Mouse (Mus musculus) bone marrow macrophage, adult 2 months (primary cell): ENCODE data around the gene Vamp4. TPM values are rescaled to one million over a fixed set of nuclear protein-coding genes. Genes with fewer than 3 reads are reported as not detected.

Experiments used
- H3K27ac ChIP-seq: 2 replicates; pipeline ENCODE4 v1.5.1; 2012; ENCODE audit warnings: low read depth, low read length; ENCODE audit not compliant: insufficient read depth
- H3K4me1 ChIP-seq: 2 replicates; pipeline ENCODE4 v1.6.1; 2012; ENCODE audit warnings: low read length; ENCODE audit not compliant: control insufficient read depth, insufficient read depth
- H3K4me3 ChIP-seq: 2 replicates; pipeline ENCODE4 v1.5.1; 2012; ENCODE audit warnings: mild to moderate bottlenecking, low read length, moderate library complexity; ENCODE audit not compliant: insufficient read depth
- CTCF ChIP-seq: IDR thresholded peaks from 2 replicates; pipeline ENCODE4 v1.5.1; 2012; ENCODE audit warnings: low read depth, mild to moderate bottlenecking, low read length, moderate library complexity
- POLR2A ChIP-seq: IDR thresholded peaks from 2 replicates; pipeline ENCODE4 v1.6.1; 2012; ENCODE audit warnings: mild to moderate bottlenecking, low read depth, low read length, borderline replicate concordance
- polyA plus RNA-seq: library from polyadenylated mRNA; stranded (reverse); fragments of >200 nt; gene quantifications from 2 replicates; pipeline ENCODE4 v1.2.4, GENCODE M21; 2012; ENCODE audit not compliant: missing spikeins, insufficient read depth, insufficient read length

Vamp4 gene
- polyA plus RNA-seq, 1 experiment, result 78.8 TPM

DNA sequence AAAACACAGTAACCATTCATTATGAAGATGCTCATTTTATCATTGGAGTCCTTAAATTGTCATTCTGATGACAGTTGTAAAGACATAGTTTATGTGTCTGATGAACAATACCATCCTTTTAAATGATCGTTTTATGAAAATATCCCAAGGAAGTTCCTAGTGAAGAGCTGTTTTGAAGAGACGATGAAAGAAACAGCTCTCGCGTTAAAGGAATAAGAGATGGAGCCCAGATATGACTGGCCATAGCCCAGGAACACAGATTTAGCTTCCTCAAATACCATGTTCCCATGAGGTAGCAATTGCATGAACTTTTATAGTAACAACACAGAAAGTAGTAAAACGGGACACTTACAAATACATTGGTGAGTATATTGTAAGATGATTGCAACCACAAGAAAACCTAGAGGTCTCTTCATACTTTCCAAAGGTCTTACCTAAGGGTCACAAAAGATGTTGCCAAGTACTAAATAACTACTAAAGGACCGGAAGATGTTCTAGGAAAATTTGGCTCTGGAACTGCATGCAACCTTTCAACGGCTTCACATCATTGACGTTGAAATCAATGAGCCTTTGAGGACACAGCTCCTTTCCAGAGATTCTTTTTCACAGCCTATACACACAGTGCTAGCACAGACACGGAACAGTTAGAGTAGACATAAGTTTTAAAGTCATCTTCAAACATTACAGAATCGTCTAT is 21.2 kb upstream of the Vamp4 start:
- TF ChIP-seq POLR2A (no peak), CTCF (no peak)
- 0 out of 2 replicates have a peak overlapping the region, but pooled peaks have one; percentile 56 for H3K27ac ChIP-seq
- H3K4me3 ChIP-seq, result peak overlapping the region; percentile 98
- H3K4me1 ChIP-seq, result peaks cover 10% of the 10 kb centered on the region

GRCm38 (mm10) chr1:162549615-162550283 is 20.6 kb upstream of the Vamp4 start:
- H3K4me1 ChIP-seq, result peaks cover 10% of the 10 kb centered on the region
- no peak overlapping the region for H3K27ac ChIP-seq
- TF ChIP-seq CTCF, result no peak
- no peak for TF ChIP-seq POLR2A
- no peak overlapping the region for H3K4me3 ChIP-seq

DNA sequence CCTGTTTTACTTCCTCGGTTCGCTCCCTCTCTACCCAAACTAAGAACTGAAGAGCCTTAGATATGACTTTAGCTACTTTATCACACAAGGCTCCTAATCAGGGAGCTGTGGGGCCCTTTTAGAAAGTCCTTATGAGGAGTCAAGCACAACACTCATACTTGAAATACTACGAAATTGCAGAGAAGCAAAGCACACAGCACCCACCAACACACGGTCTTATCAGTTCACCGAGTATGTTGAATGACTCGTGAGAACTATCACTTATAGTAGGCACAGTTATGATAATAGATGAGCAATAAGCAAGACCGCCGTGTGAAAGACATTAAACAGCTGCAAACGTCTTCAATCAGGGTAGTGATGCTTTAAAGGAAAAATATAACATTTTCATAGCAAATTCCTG is 17.4 kb upstream of the Vamp4 start:
- Histone ChIP-seq H3K4me3 (no peak overlapping the region), H3K27ac (no peak overlapping the region), H3K4me1 (peaks cover 2% of the 10 kb centered on the region)
- TF ChIP-seq POLR2A (no peak), CTCF (no peak)

GRCm38 (mm10) chr1:162554193-162554592 is 16.1 kb upstream of the Vamp4 start:
- TF ChIP-seq POLR2A, result no peak
- TF ChIP-seq CTCF, result no peak
- H3K27ac ChIP-seq, result no peak overlapping the region
- no peak overlapping the region for H3K4me3 ChIP-seq
- peaks cover 2% of the 10 kb centered on the region for H3K4me1 ChIP-seq

DNA sequence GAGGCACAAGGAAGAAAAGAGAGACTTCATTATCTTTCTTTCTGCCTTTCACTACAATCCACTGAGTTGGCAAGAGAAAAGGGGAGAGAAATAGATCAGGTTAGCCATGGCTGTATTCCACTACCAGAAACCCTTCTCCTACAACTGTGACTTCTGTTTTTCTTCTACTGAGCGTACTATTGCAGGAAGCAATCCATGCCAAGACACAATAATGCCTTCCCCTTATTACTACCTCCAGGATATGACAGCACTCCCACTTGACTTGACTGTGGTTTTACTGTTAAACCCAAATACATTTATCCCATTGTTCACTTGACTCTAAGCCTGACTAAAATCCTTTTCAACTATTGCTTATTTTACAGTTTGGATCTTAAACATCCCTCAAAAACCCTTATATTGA is 7.1 kb upstream of the Vamp4 start:
- Histone ChIP-seq H3K27ac (peak overlapping the region; percentile 66), H3K4me1 (peaks cover 40% of the 10 kb centered on the region)

GRCm38 (mm10) chr1:162564992-162565391 is 5.3 kb upstream of the Vamp4 start:
- H3K4me1 ChIP-seq, result peaks cover 48% of the 10 kb centered on the region
- TF ChIP-seq CTCF (no peak), POLR2A (no peak)
- H3K4me3 ChIP-seq, result no peak overlapping the region
- peak overlapping the region; percentile 79 for H3K27ac ChIP-seq

More for the DNA sequence above, 7.1 kb upstream of the Vamp4 start:
- no peak overlapping the region for H3K4me3 ChIP-seq
- no peak for TF ChIP-seq POLR2A
- TF ChIP-seq CTCF, result no peak

- H3K27ac ChIP-seq, result no peak overlapping the region
- peaks cover 37% of the 10 kb centered on the region for H3K4me1 ChIP-seq
Measured at GRCm38 (mm10) chr1:162567351-162567750, 3.0 kb upstream of the Vamp4 start.

GRCm38 (mm10) chr1:162570931-162571601 is 751 bp downstream of the Vamp4 start:
- H3K4me3 ChIP-seq, result peak overlapping the region; percentile 98
- H3K27ac ChIP-seq, result peak overlapping the region; percentile 67
- no peak for TF ChIP-seq CTCF
- no peak for TF ChIP-seq POLR2A

More at GRCm38 (mm10) chr1:162567351-162567750, 3.0 kb upstream of the Vamp4 start:
- no peak overlapping the region for H3K4me3 ChIP-seq
- TF ChIP-seq CTCF (no peak), POLR2A (no peak)

GRCm38 (mm10) chr1:162575098-162575497 is 4.8 kb downstream of the Vamp4 start:
- peaks cover 18% of the 10 kb centered on the region for H3K4me1 ChIP-seq
- no peak overlapping the region for H3K4me3 ChIP-seq
- TF ChIP-seq CTCF, result no peak
- no peak overlapping the region for H3K27ac ChIP-seq

More at GRCm38 (mm10) chr1:162570931-162571601, 751 bp downstream of the Vamp4 start:
- peaks cover 30% of the 10 kb centered on the region for H3K4me1 ChIP-seq

- TF ChIP-seq POLR2A, result no peak
- TF ChIP-seq CTCF, result no peak
- Histone ChIP-seq H3K27ac (no peak overlapping the region), H3K4me3 (no peak overlapping the region), H3K4me1 (no peaks in the 10 kb centered on the region)
Measured at GRCm38 (mm10) chr1:162582884-162583283, 12.6 kb downstream of the Vamp4 start.
